In genomic region chr11:76398798-76399586, GRCm38 (mm10) we compare ENCODE assay signal across 8 mouse cellular contexts. TPM values are rescaled to one million over a fixed set of nuclear protein-coding genes. Genes with fewer than 3 reads are reported as not detected.
DNase-seq lines count a peak whose midpoint lies in the region; ATAC-seq and TF ChIP-seq lines count a peak whose summit lies in the region.

Gene Nxn, minus strand, starts transcription at chr11:76399140.

- H3K9ac ChIP-seq in heart, embryonic 12.5 days = peak within 1 kb of the TSS; percentile 90
- peak within 1 kb of the TSS; percentile 80 for H3K9ac ChIP-seq in kidney, postnatal 0 days (ENCODE audit: low read depth, low read length)
- peak within 1 kb of the TSS; percentile 57 for H3K9ac ChIP-seq in liver, embryonic 15.5 days
- peak within 1 kb of the TSS; percentile 90 for H3K9ac ChIP-seq in neural tube, embryonic 11.5 days (ENCODE audit: low read length)
- H3K9ac ChIP-seq in stomach, embryonic 16.5 days (ENCODE audit: low read length) = peak within 1 kb of the TSS; percentile 88

- peak within 1 kb of the TSS; percentile 86 for H3K27ac ChIP-seq in heart, embryonic 12.5 days (ENCODE audit: poor library complexity, severe bottlenecking)
- H3K27ac ChIP-seq in kidney, postnatal 0 days = peak within 1 kb of the TSS; percentile 84
- peak within 1 kb of the TSS; percentile 54; the same call in 1 of the 2 replicates for H3K27ac ChIP-seq in liver, embryonic 15.5 days (replicated peaks)
- H3K27ac ChIP-seq in neural tube, embryonic 11.5 days (ENCODE audit: low read depth, low read length) = peak within 1 kb of the TSS; percentile 94
- peak within 1 kb of the TSS; percentile 91 for H3K27ac ChIP-seq in stomach, embryonic 16.5 days (ENCODE audit: low read length)

- peak; percentile 10; the same call in 1 of the 2 replicates for TF ChIP-seq CTCF in kidney, postnatal 0 days (IDR thresholded peaks at IDR 0.05; ENCODE audit: low read depth)

- DNase-seq in CD4-positive, CD25-positive, alpha-beta regulatory T cell, adult 2 months (ENCODE audit: low read depth, low spot score) = peak; percentile 95
- DNase-seq in brain, adult 2 months (ENCODE audit: low read depth, low spot score) = peak; percentile 92
- DNase-seq in kidney, postnatal 0 days (ENCODE audit: low spot score) = peak; percentile 94
- peak; percentile 94 for DNase-seq in neural tube, embryonic 11.5 days (ENCODE audit: low spot score)

- no peaks in the 10 kb centered on the region for H3K36me3 ChIP-seq in heart, embryonic 12.5 days
- no peaks in the 10 kb centered on the region for H3K36me3 ChIP-seq in kidney, postnatal 0 days (ENCODE audit: insufficient read depth, low read length)
- H3K36me3 ChIP-seq in liver, embryonic 15.5 days (replicated peaks) = no peaks in the 10 kb centered on the region
- H3K36me3 ChIP-seq in neural tube, embryonic 11.5 days (ENCODE audit: control insufficient read depth, insufficient read depth, low read length) = no peaks in the 10 kb centered on the region
- no peaks in the 10 kb centered on the region for H3K36me3 ChIP-seq in stomach, embryonic 16.5 days (ENCODE audit: control insufficient read depth, insufficient read depth, low read length)

- H3K4me2 ChIP-seq in heart, embryonic 12.5 days = peak within 1 kb of the TSS; percentile 84
- H3K4me2 ChIP-seq in kidney, postnatal 0 days (ENCODE audit: low read length) = peak within 1 kb of the TSS; percentile 97
- H3K4me2 ChIP-seq in liver, embryonic 15.5 days = peak within 1 kb of the TSS; percentile 99
- peak within 1 kb of the TSS; percentile 80 for H3K4me2 ChIP-seq in neural tube, embryonic 11.5 days (ENCODE audit: low read depth)
- peak within 1 kb of the TSS; percentile 69 for H3K4me2 ChIP-seq in stomach, embryonic 16.5 days (ENCODE audit: low read depth, low read length)

- H3K9me3 ChIP-seq in heart, embryonic 12.5 days (replicated peaks) = no peaks in the 10 kb centered on the region
- no peaks in the 10 kb centered on the region for H3K9me3 ChIP-seq in kidney, postnatal 0 days (replicated peaks; ENCODE audit: low read length)
- no peaks in the 10 kb centered on the region for H3K9me3 ChIP-seq in liver, embryonic 15.5 days (replicated peaks)
- no peaks in the 10 kb centered on the region for H3K9me3 ChIP-seq in neural tube, embryonic 11.5 days (ENCODE audit: control insufficient read depth, low read length)
- H3K9me3 ChIP-seq in stomach, embryonic 16.5 days (replicated peaks; ENCODE audit: control insufficient read depth, low read length) = no peaks in the 10 kb centered on the region

- WGBS in heart, embryonic 12.5 days = under 1% methylated on average over 44 of the region's 70 CpGs
- under 1% methylated on average over 41 of the region's 70 CpGs for WGBS in kidney, postnatal 0 days
- WGBS in liver, embryonic 15.5 days (ENCODE audit: insufficient replicate concordance) = under 1% methylated on average over 70 of the region's 70 CpGs
- WGBS in neural tube, embryonic 11.5 days = under 1% methylated on average over 54 of the region's 70 CpGs
- WGBS in stomach, embryonic 16.5 days = under 1% methylated on average over 69 of the region's 70 CpGs

- H3K4me1 ChIP-seq in heart, embryonic 12.5 days (replicated peaks) = peaks cover 3% of the 10 kb centered on the region
- H3K4me1 ChIP-seq in kidney, postnatal 0 days (replicated peaks; ENCODE audit: insufficient read depth, low read length) = no peaks in the 10 kb centered on the region
- H3K4me1 ChIP-seq in liver, embryonic 15.5 days (replicated peaks) = peaks cover 27% of the 10 kb centered on the region
- peaks cover 9% of the 10 kb centered on the region for H3K4me1 ChIP-seq in neural tube, embryonic 11.5 days (ENCODE audit: control insufficient read depth, insufficient read depth, low read length)
- H3K4me1 ChIP-seq in stomach, embryonic 16.5 days (ENCODE audit: control insufficient read depth, insufficient read depth, low read length) = peaks cover 12% of the 10 kb centered on the region

- peak; percentile 97 for ATAC-seq in erythroblast, adult 5-6 weeks (replicated peaks; ENCODE audit: low FRiP score, poor library complexity, severe bottlenecking)
- ATAC-seq in heart, embryonic 12.5 days (ENCODE audit: insufficient number of reproducible peaks, low FRiP score) = peak; percentile 92
- peak; percentile 87 for ATAC-seq in kidney, postnatal 0 days (replicated peaks; ENCODE audit: low FRiP score, low read depth)
- ATAC-seq in liver, embryonic 15.5 days (ENCODE audit: insufficient read depth) = peak; percentile 87
- ATAC-seq in neural tube, embryonic 11.5 days (ENCODE audit: insufficient read depth, low FRiP score, low TSS enrichment) = peak; percentile 83
- ATAC-seq in stomach, embryonic 16.5 days (ENCODE audit: insufficient read depth, low FRiP score) = peak; percentile 94

- H3K27me3 ChIP-seq in heart, embryonic 12.5 days (replicated peaks) = 0 out of 2 replicates have a peak, but pooled peaks cover 7% of the 10 kb centered on the region
- no peaks in the 10 kb centered on the region for H3K27me3 ChIP-seq in kidney, postnatal 0 days (ENCODE audit: insufficient read depth, low read length)
- peaks cover 46% of the 10 kb centered on the region for H3K27me3 ChIP-seq in liver, embryonic 15.5 days
- no peaks in the 10 kb centered on the region for H3K27me3 ChIP-seq in neural tube, embryonic 11.5 days (ENCODE audit: control insufficient read depth, insufficient read depth, low read length)
- H3K27me3 ChIP-seq in stomach, embryonic 16.5 days (ENCODE audit: control insufficient read depth, insufficient read depth, low read length) = no peaks in the 10 kb centered on the region

- peak within 1 kb of the TSS; percentile 79 for H3K4me3 ChIP-seq in heart, embryonic 12.5 days
- peak within 1 kb of the TSS; percentile 81 for H3K4me3 ChIP-seq in kidney, postnatal 0 days (replicated peaks; ENCODE audit: low read depth, low read length)
- H3K4me3 ChIP-seq in liver, embryonic 15.5 days (replicated peaks) = peak within 1 kb of the TSS; percentile 71
- peak within 1 kb of the TSS; percentile 87 for H3K4me3 ChIP-seq in neural tube, embryonic 11.5 days (ENCODE audit: low read depth, low read length)
- peak within 1 kb of the TSS; percentile 89 for H3K4me3 ChIP-seq in stomach, embryonic 16.5 days (replicated peaks; ENCODE audit: low read length)

RNA-seq across cellular contexts. Expression of gene Nxn, which starts in this region (rescaled TPM):
- total RNA-seq in erythroblast, adult 5-6 weeks (2015; ENCODE audit: low replicate concordance) = 5.0 and 9.0 TPM in 2 replicates
- total RNA-seq in erythroblast, adult 5-6 weeks (2017; ENCODE audit: low replicate concordance) = 3.2 and 3.7 TPM in 2 replicates
- polyA plus RNA-seq in heart, embryonic 12.5 days (2016; fragmentation: Nextera tagmentation; extraction: Ambion mirVana) = 32.2 TPM in 2 replicates
- 23.7 and 26.0 TPM in 2 replicates for polyA plus RNA-seq in kidney, postnatal 0 days (2015; fragmentation: Nextera tagmentation; extraction: Ambion mirVana)
- polyA plus RNA-seq in liver, embryonic 15.5 days (2015; fragmentation: Nextera tagmentation; extraction: Ambion mirVana) = 2.5 and 2.8 TPM in 2 replicates
- polyA plus RNA-seq in neural tube, embryonic 11.5 days (2014; fragmentation: Nextera tagmentation; extraction: Ambion mirVana) = 55.3 and 57.7 TPM in 2 replicates
- polyA plus RNA-seq in stomach, embryonic 16.5 days (2015; fragmentation: Nextera tagmentation; extraction: Ambion mirVana) = 26.6 and 28.7 TPM in 2 replicates

Comparison
In these comparisons a context has a peak if more than half of its experiments do, and no peak if none do; other contexts are left out.
1. Peak in every context shown above with its lines: DNase-seq, ATAC-seq, H3K4me3 ChIP-seq and H3K27ac ChIP-seq.